Mouse (Mus musculus): ENCODE measurements around the gene Map3k10. TPM values are rescaled to one million over a fixed set of nuclear protein-coding genes. Genes with fewer than 3 reads are reported as not detected.
A peak's percentile ranks its signal among the peaks of the same experiment; 100 is the strongest.

Map3k10 gene
- total and polyA plus RNA-seq, 3 experiments, result 7.8 to 16.7 (median 8.2) TPM

GRCm38 (mm10) chr7:27674195-27674521 is 240 bp downstream of the Map3k10 start:
- Histone ChIP-seq H3K9me3 (replicated peaks; ENCODE audit: low read length) (no peaks in the 10 kb centered on the region), H3K27me3 (replicated peaks) (no peaks in the 10 kb centered on the region), H3K9ac (ENCODE audit: insufficient read depth, low read depth) (peak overlapping the region; percentile 71), H3K4me1 (ENCODE audit: control insufficient read depth in 1 of 2, insufficient read depth in 2 of 2) (peaks cover 12 to 38% of the 10 kb centered on the region in 2 experiments), H3K4me3 (replicated peaks in 1 of 3; ENCODE audit: low read depth in 2 of 3, low read length in 2 of 3, poor library complexity in 1 of 3) (peak overlapping the region; percentile 64 to 77 (median 77)), H3K36me3 (replicated peaks in 1 of 2; ENCODE audit: control insufficient read depth in 1 of 2, insufficient read depth in 1 of 2, low read length in 1 of 2) (peaks cover 4 to 20% of the 10 kb centered on the region in 2 experiments), H3K4me2 (ENCODE audit: insufficient read depth, low read depth, poor library complexity, severe bottlenecking) (peak overlapping the region; percentile 98), H3K27ac (ENCODE audit: insufficient read depth, low read depth) (no peak overlapping the region), H3K79me2 (replicated peaks; ENCODE audit: control insufficient read depth, extremely low read depth, insufficient read depth, poor library complexity, severe bottlenecking) (no peaks in the 10 kb centered on the region)
- dilution Hi-C loops (cut with MboI; ENCODE audit: extremely low pct_ligation_motif_present, extremely low pct_unique_long_range_greater_than_20kb, low sequenced_read_pairs), result no loop called here
- TF ChIP-seq MAX (IDR thresholded peaks at IDR 0.05; ENCODE audit: low read length) (no peak), UBTF (IDR thresholded peaks at IDR 0.05; ENCODE audit: low read depth, low read length) (peak; percentile 67; the same call in 1 of the 2 replicates), IRF4 (IDR thresholded peaks at IDR 0.05; ENCODE audit: low read depth, low read length) (no peak), RCOR1 (conservative IDR thresholded peaks at IDR 0.05; ENCODE audit: low read depth, low read length) (no peak), MAZ (IDR thresholded peaks at IDR 0.05; ENCODE audit: low read depth, low read length) (no peak), JUN (IDR thresholded peaks at IDR 0.05; ENCODE audit: insufficient read depth, low read depth, low read length) (no peak), NRF1 (IDR thresholded peaks at IDR 0.05; ENCODE audit: low read depth, low read length) (peak; percentile 52), PAX5 (IDR thresholded peaks at IDR 0.05; ENCODE audit: low read length) (no peak), ETS1 (conservative IDR thresholded peaks at IDR 0.05; ENCODE audit: low read depth, low read length) (no peak), BHLHE40 (IDR thresholded peaks at IDR 0.05; ENCODE audit: low read depth, low read length) (peak; percentile 52; the same call in 1 of the 2 replicates), NELFE (IDR thresholded peaks at IDR 0.05; ENCODE audit: low read depth, low read length) (0 out of 2 replicates have a peak, but pooled peaks have one; percentile 4), ZKSCAN1 (IDR thresholded peaks at IDR 0.05; ENCODE audit: borderline replicate concordance, low read depth, low read length) (no peak), EP300 (IDR thresholded peaks at IDR 0.05; ENCODE audit: low read length) (no peak)
- no peak for DNase-seq (ENCODE audit: extremely low read depth)
- in situ Hi-C loops (cut with MboI; ENCODE audit: low pct_ligation_motif_present, low pct_unique_long_range_greater_than_20kb, low sequenced_read_pairs), result no loop called here

DNA sequence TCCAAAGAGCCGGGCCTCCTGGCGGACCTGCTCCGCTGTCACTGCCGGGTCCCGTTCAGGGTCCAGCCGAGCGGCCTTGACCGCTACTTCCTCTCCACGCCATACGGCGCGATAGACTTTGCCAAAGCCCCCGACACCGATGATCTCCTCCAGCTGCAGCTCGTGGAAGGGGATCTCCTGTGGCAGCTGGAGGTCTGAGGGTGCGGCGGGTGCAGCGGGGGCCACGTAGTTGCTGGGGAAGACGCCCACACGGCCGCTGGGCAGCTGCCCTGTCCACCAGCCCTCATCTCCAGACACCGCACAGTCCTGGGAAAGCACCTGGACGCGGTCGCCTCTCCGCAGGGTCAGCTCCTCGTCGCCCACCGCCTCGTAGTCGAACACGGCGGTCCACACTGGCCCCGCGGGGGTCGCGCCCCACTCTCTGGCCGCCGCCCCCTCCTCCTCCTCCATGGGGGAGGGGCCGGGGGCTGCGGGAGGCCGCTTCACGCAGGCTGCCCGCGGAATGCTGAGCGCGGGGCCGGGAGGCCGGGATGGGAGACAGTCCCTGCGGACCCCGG is 745 bp downstream of the Map3k10 start:
- H3K36me3 ChIP-seq (replicated peaks in 1 of 2; ENCODE audit: control insufficient read depth in 1 of 2, insufficient read depth in 1 of 2, low read length in 1 of 2), result peaks cover 4 to 18% of the 10 kb centered on the region in 2 experiments

More for the DNA sequence above, 745 bp downstream of the Map3k10 start:
- no peak overlapping the region for H3K27ac ChIP-seq (ENCODE audit: insufficient read depth, low read depth)
- no peak for DNase-seq (ENCODE audit: extremely low read depth)
- dilution Hi-C loops (cut with MboI; ENCODE audit: extremely low pct_ligation_motif_present, extremely low pct_unique_long_range_greater_than_20kb, low sequenced_read_pairs) (no loop called here), in situ Hi-C loops (cut with MboI; ENCODE audit: low pct_ligation_motif_present, low pct_unique_long_range_greater_than_20kb, low sequenced_read_pairs) (no loop called here)
- H3K9ac ChIP-seq (ENCODE audit: insufficient read depth, low read depth), result peak overlapping the region; percentile 71
- TF ChIP-seq BHLHE40 (IDR thresholded peaks at IDR 0.05; ENCODE audit: low read depth, low read length) (no peak), MXI1 (IDR thresholded peaks at IDR 0.05; ENCODE audit: low read depth, low read length) (no peak), ZKSCAN1 (IDR thresholded peaks at IDR 0.05; ENCODE audit: borderline replicate concordance, low read depth, low read length) (no peak), ZMIZ1 (IDR thresholded peaks at IDR 0.05; ENCODE audit: low read depth, low read length) (no peak), JUND (conservative IDR thresholded peaks at IDR 0.05; ENCODE audit: low read depth, low read length) (no peak), HCFC1 (IDR thresholded peaks at IDR 0.05; ENCODE audit: low read depth, low read length) (no peak), USF2 (conservative IDR thresholded peaks at IDR 0.05; ENCODE audit: low read depth, low read length) (no peak), SMC3 (IDR thresholded peaks at IDR 0.05; ENCODE audit: low read depth, low read length) (no peak), CHD1 (IDR thresholded peaks at IDR 0.05; ENCODE audit: low read depth, low read length) (no peak), MYC (IDR thresholded peaks at IDR 0.05; ENCODE audit: low read depth, low read length) (no peak), POLR2A (IDR thresholded peaks at IDR 0.05; ENCODE audit: low read depth, low read length) (no peak)
- peak overlapping the region; percentile 64 to 77 (median 77) for H3K4me3 ChIP-seq (replicated peaks in 1 of 3; ENCODE audit: low read depth in 2 of 3, low read length in 2 of 3, poor library complexity in 1 of 3)
- H3K79me2 ChIP-seq (replicated peaks; ENCODE audit: control insufficient read depth, extremely low read depth, insufficient read depth, poor library complexity, severe bottlenecking), result no peaks in the 10 kb centered on the region
- no peaks in the 10 kb centered on the region for H3K27me3 ChIP-seq (replicated peaks)
- peaks cover 12 to 38% of the 10 kb centered on the region in 2 experiments for H3K4me1 ChIP-seq (ENCODE audit: control insufficient read depth in 1 of 2, insufficient read depth in 2 of 2)
- peak overlapping the region; percentile 98 for H3K4me2 ChIP-seq (ENCODE audit: insufficient read depth, low read depth, poor library complexity, severe bottlenecking)
- H3K9me3 ChIP-seq (replicated peaks; ENCODE audit: low read length), result no peaks in the 10 kb centered on the region
